Mouse (Mus musculus) spleen, adult 2 months (tissue): ENCODE results near the gene Ceacam10.

ENCODE experiments used
- CTCF ChIP-seq: fragments of 200-500 bp; IDR thresholded peaks from 2 replicates; pipeline ENCODE4 v1.5.1; 2011; ENCODE audit warnings: mild to moderate bottlenecking, inconsistent platforms; ENCODE audit not compliant: insufficient read depth, insufficient read length, insufficient replicate concordance; ENCODE audit errors: extremely low read depth
- POLR2A ChIP-seq: fragments of 200-500 bp; IDR thresholded peaks from 2 replicates; pipeline ENCODE4 v1.6.1; 2011; ENCODE audit warnings: low read depth, low read length, inconsistent platforms

GRCm38 (mm10) chr7:24761161-24761560 lies 15.8 kb upstream of the Ceacam10 start:
- no peak for TF ChIP-seq POLR2A
- TF ChIP-seq CTCF: no peak
